Mouse (Mus musculus) midbrain, embryonic 10.5 days (tissue): Measurements from ENCODE around the gene Per2. TPM values are rescaled to one million over a fixed set of nuclear protein-coding genes. Genes with fewer than 3 reads are reported as not detected.

ENCODE experiments used
- DNase-seq: peaks from one replicate; pipeline ENCODE4 v3.0.0-alpha.2; 2017; ENCODE audit warnings: low spot score
- H3K27ac ChIP-seq: fragments of 300-500 bp; sonication (generic); replicated peaks from 2 replicates; pipeline ENCODE4 v1.5.1; 2016; ENCODE audit warnings: mild to moderate bottlenecking
- H3K27me3 ChIP-seq: fragments of 300-500 bp; sonication (generic); 2 replicates; pipeline ENCODE4 v1.6.1; 2016; ENCODE audit warnings: low read depth, mild to moderate bottlenecking; ENCODE audit not compliant: poor library complexity, severe bottlenecking
- H3K36me3 ChIP-seq: fragments of 300-500 bp; sonication (generic); 2 replicates; pipeline ENCODE4 v1.6.1; 2016; ENCODE audit warnings: mild to moderate bottlenecking, moderate library complexity
- H3K4me1 ChIP-seq: fragments of 300-500 bp; sonication (generic); 2 replicates; pipeline ENCODE4 v1.6.1; 2016
- H3K4me3 ChIP-seq: fragments of 300-500 bp; sonication (generic); 2 replicates; pipeline ENCODE4 v1.5.1; 2016; ENCODE audit warnings: mild to moderate bottlenecking, moderate library complexity
- H3K9me3 ChIP-seq: fragments of 300-500 bp; sonication (generic); replicated peaks from 2 replicates; pipeline ENCODE4 v1.6.1; 2016; ENCODE audit warnings: mild to moderate bottlenecking
- WGBS: fragments of 180-500 bp; shearing (Covaris S2); methylation state at CpG from one replicate; pipeline ENCODE4 v1.1.7; 2016; 5-methylcytosine and 5-hydroxymethylcytosine counted together
- polyA plus RNA-seq: library from polyadenylated mRNA; unstranded; fragments of >200 nt; fragmentation: Nextera tagmentation; extraction: Ambion mirVana; gene quantifications from 2 replicates; pipeline ENCODE4 v1.2.1, GENCODE M21; 2016

The Per2 gene
- polyA plus RNA-seq, 1 experiment from 2014 or later = 4.0 TPM

- no peak overlapping the region for H3K4me3 ChIP-seq
- H3K27me3 ChIP-seq = peaks cover 9% of the 10 kb centered on the region
- no peaks in the 10 kb centered on the region for H3K36me3 ChIP-seq
- H3K9me3 ChIP-seq = no peaks in the 10 kb centered on the region
- DNase-seq = no peak
- no peaks in the 10 kb centered on the region for H3K4me1 ChIP-seq
- 40% methylated on average over 1 of the region's 1 CpGs for WGBS
- no peak overlapping the region for H3K27ac ChIP-seq
Measured at GRCm38 (mm10) chr1:91404976-91405375, 54.1 kb downstream of the Per2 start.

GRCm38 (mm10) chr1:91398260-91399062, 60.7 kb downstream of the Per2 start, which contains the start of gene Ilkap:
Ilkap (minus strand) TSS chr1:91398815.
- WGBS = under 1% methylated on average over 88 of the region's 91 CpGs
- H3K4me3 ChIP-seq = peak within 1 kb of the TSS; percentile 77
- no peaks in the 10 kb centered on the region; the same call in 1 of the 2 replicates for H3K27me3 ChIP-seq
- peaks cover 36% of the 10 kb centered on the region for H3K36me3 ChIP-seq
- DNase-seq = peak; percentile 87
- H3K4me1 ChIP-seq = peaks cover 30% of the 10 kb centered on the region
- no peaks in the 10 kb centered on the region for H3K9me3 ChIP-seq
- peak within 1 kb of the TSS; percentile 97 for H3K27ac ChIP-seq

GRCm38 (mm10) chr1:91397927-91398259, 61.2 kb downstream of the Per2 start:
- no peak for DNase-seq
- Histone ChIP-seq H3K36me3 (peaks cover 41% of the 10 kb centered on the region), H3K4me1 (peaks cover 30% of the 10 kb centered on the region), H3K27ac (peak overlapping the region; percentile 97), H3K9me3 (no peaks in the 10 kb centered on the region), H3K4me3 (peak overlapping the region; percentile 77), H3K27me3 (no peaks in the 10 kb centered on the region; the same call in 1 of the 2 replicates)
- WGBS = 3% methylated on average over 12 of the region's 12 CpGs

- H3K36me3 ChIP-seq = peaks cover 99% of the 10 kb centered on the region
- WGBS = 95% methylated on average over 5 of the region's 5 CpGs
- no peaks in the 10 kb centered on the region for H3K27me3 ChIP-seq
- H3K4me3 ChIP-seq = no peak overlapping the region
- no peaks in the 10 kb centered on the region for H3K9me3 ChIP-seq
- H3K4me1 ChIP-seq = no peaks in the 10 kb centered on the region; the same call in 1 of the 2 replicates
- DNase-seq = no peak
- no peak overlapping the region for H3K27ac ChIP-seq
Measured at GRCm38 (mm10) chr1:91390369-91390768, 68.8 kb downstream of the Per2 start.

GRCm38 (mm10) chr1:91381091-91381471, 78.0 kb downstream of the Per2 start:
- Histone ChIP-seq H3K27ac (no peak overlapping the region), H3K27me3 (no peaks in the 10 kb centered on the region), H3K9me3 (no peaks in the 10 kb centered on the region), H3K4me3 (no peak overlapping the region), H3K36me3 (peaks cover 97% of the 10 kb centered on the region), H3K4me1 (no peaks in the 10 kb centered on the region)
- WGBS = 95% methylated on average over 4 of the region's 4 CpGs
- DNase-seq = no peak

GRCm38 (mm10) chr1:91380453-91381090, 78.6 kb downstream of the Per2 start:
- Histone ChIP-seq H3K9me3 (no peaks in the 10 kb centered on the region), H3K4me3 (no peak overlapping the region), H3K27ac (no peak overlapping the region), H3K36me3 (peaks cover 97% of the 10 kb centered on the region), H3K4me1 (no peaks in the 10 kb centered on the region), H3K27me3 (no peaks in the 10 kb centered on the region)
- 68% methylated on average over 7 of the region's 7 CpGs for WGBS
- DNase-seq = peak; percentile 72

- Histone ChIP-seq H3K9me3 (no peaks in the 10 kb centered on the region), H3K27me3 (no peaks in the 10 kb centered on the region), H3K4me3 (no peak overlapping the region), H3K4me1 (no peaks in the 10 kb centered on the region), H3K27ac (no peak overlapping the region), H3K36me3 (peaks cover 90% of the 10 kb centered on the region)
- 95% methylated on average over 6 of the region's 6 CpGs for WGBS
- no peak for DNase-seq
Measured at GRCm38 (mm10) chr1:91373414-91373835, 85.7 kb downstream of the Per2 start.

GRCm38 (mm10) chr1:91370055-91370454, 89.1 kb downstream of the Per2 start:
- Histone ChIP-seq H3K9me3 (no peaks in the 10 kb centered on the region), H3K27me3 (peaks cover 33% of the 10 kb centered on the region), H3K27ac (no peak overlapping the region), H3K4me1 (peaks cover 16% of the 10 kb centered on the region), H3K36me3 (peaks cover 56% of the 10 kb centered on the region), H3K4me3 (no peak overlapping the region)
- no peak for DNase-seq
- 89% methylated on average over 23 of the region's 23 CpGs for whole genome bisulfite sequencing

GRCm38 (mm10) chr1:91369408-91369807, 89.7 kb downstream of the Per2 start:
- Histone ChIP-seq H3K4me1 (peaks cover 16% of the 10 kb centered on the region), H3K4me3 (no peak overlapping the region), H3K27me3 (peaks cover 38% of the 10 kb centered on the region), H3K9me3 (0 out of 2 replicates have a peak, but pooled peaks cover 2% of the 10 kb centered on the region), H3K36me3 (peaks cover 50% of the 10 kb centered on the region), H3K27ac (no peak overlapping the region)
- no peak for DNase-seq
- WGBS = 84% methylated on average over 4 of the region's 4 CpGs

- no peak for DNase-seq
- Histone ChIP-seq H3K4me3 (no peak overlapping the region), H3K4me1 (peaks cover 16% of the 10 kb centered on the region), H3K36me3 (peaks cover 29% of the 10 kb centered on the region), H3K9me3 (peaks cover 19% of the 10 kb centered on the region; the same call in 1 of the 2 replicates), H3K27ac (no peak overlapping the region), H3K27me3 (peaks cover 38% of the 10 kb centered on the region)
- 92% methylated on average over 3 of the region's 3 CpGs for WGBS
Measured at GRCm38 (mm10) chr1:91367295-91367694, 91.8 kb downstream of the Per2 start.

GRCm38 (mm10) chr1:91366215-91367108, 92.7 kb downstream of the Per2 start, which contains the start of gene Erfe:
Erfe (plus strand) TSS chr1:91366430.
- DNase-seq = peak; percentile 77
- peaks cover 38% of the 10 kb centered on the region for H3K27me3 ChIP-seq
- H3K4me3 ChIP-seq = peak within 1 kb of the TSS; percentile 59
- H3K9me3 ChIP-seq = peaks cover 19% of the 10 kb centered on the region; the same call in 1 of the 2 replicates
- under 1% methylated on average over 67 of the region's 68 CpGs for WGBS
- peak within 1 kb of the TSS; percentile 77 for H3K27ac ChIP-seq
- H3K36me3 ChIP-seq = peaks cover 21% of the 10 kb centered on the region
- peaks cover 16% of the 10 kb centered on the region for H3K4me1 ChIP-seq
